Mouse (Mus musculus): Measurements from ENCODE around the gene Bmper.

DNA sequence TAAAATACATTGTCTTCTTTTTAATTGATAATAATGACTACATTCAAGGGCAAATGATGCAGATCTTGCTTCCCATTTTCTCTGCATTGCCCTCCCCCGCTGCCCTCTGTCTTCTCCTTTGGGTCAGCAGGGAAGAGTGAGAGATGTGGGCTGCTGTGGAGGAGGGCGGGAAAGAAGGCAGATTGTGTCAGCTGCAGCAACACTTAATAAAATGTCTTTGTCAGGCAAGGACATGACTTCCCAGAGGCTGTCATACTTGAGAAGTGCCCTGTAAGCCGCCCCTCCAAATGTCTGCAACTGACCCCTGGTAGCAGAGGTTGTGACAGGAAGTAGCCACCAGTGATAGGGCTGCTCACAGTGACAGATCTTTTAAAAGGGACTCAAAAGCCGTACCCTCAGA lies 83.3 kb downstream of the Bmper start:
- TF ChIP-seq CTCF (IDR thresholded peaks at IDR 0.05; ENCODE audit: borderline replicate concordance, insufficient read depth, low read length) (no peak), POLR2A (IDR thresholded peaks at IDR 0.05; ENCODE audit: low read depth, low read length) (no peak)

Measured in embryonic fibroblast, embryonic 13.5 days (primary cell).